Mouse (Mus musculus) ES-E14 (cell line): ENCODE results near the gene Slc2a13. TPM values are rescaled to one million over a fixed set of nuclear protein-coding genes. Genes with fewer than 3 reads are reported as not detected.

Source experiments
- DNase-seq: peaks from one replicate; pipeline ENCODE4 v3.0.0-alpha.2; 2013; ENCODE audit warnings: low read depth, low spot score
- H3K27ac ChIP-seq: 2 replicates; pipeline ENCODE4 v1.5.1; 2012; ENCODE audit warnings: low read depth, mild to moderate bottlenecking, low read length, moderate library complexity, mixed read lengths; ENCODE audit not compliant: poor library complexity, insufficient read depth, severe bottlenecking
- H3K36me3 ChIP-seq: 2 replicates; pipeline ENCODE4 v1.6.1; 2012; ENCODE audit warnings: mild to moderate bottlenecking, low read length, moderate library complexity, mixed read lengths; ENCODE audit not compliant: control insufficient read depth, poor library complexity, insufficient read depth, severe bottlenecking
- H3K4me1 ChIP-seq, 2 experiments: fragments of 150-350 bp in 1 of 2; sonication (generic) in 1 of 2; 2 replicates each; pipeline ENCODE4 v1.6.1; 2012; ENCODE audit warnings: low read length in 2 of 2, mild to moderate bottlenecking in 1 of 2, mixed read lengths in 1 of 2; ENCODE audit not compliant: control insufficient read depth in 2 of 2, insufficient read depth in 2 of 2, poor library complexity in 1 of 2
- H3K4me3 ChIP-seq, 2 experiments: fragments of 150-350 bp in 1 of 2; sonication (generic) in 1 of 2; 2 replicates each; pipeline ENCODE4 v1.5.1; 2012; ENCODE audit warnings: low read length in 2 of 2, low read depth in 1 of 2, mild to moderate bottlenecking in 1 of 2, mixed read lengths in 1 of 2; ENCODE audit not compliant: insufficient read depth in 1 of 2, poor library complexity in 1 of 2, severe bottlenecking in 1 of 2
- H3K9ac ChIP-seq: 2 replicates; pipeline ENCODE4 v1.6.1; 2012; ENCODE audit warnings: low read depth, mild to moderate bottlenecking, low read length, mixed read lengths; ENCODE audit not compliant: poor library complexity, insufficient read depth, severe bottlenecking
- H3K9me3 ChIP-seq: fragments of 150-350 bp; sonication (generic); 2 replicates; pipeline ENCODE4 v1.6.1; 2012; ENCODE audit warnings: low read depth, mild to moderate bottlenecking, low read length; ENCODE audit not compliant: control insufficient read depth, insufficient read depth
- CHD2 ChIP-seq: IDR thresholded peaks from 2 replicates; pipeline ENCODE4 v1.6.1; 2014; ENCODE audit warnings: mild to moderate bottlenecking, low read depth, low read length, inconsistent platforms
- HCFC1 ChIP-seq: IDR thresholded peaks from 2 replicates; pipeline ENCODE4 v1.6.1; 2012; ENCODE audit warnings: low read length, inconsistent platforms, borderline replicate concordance; ENCODE audit not compliant: insufficient read depth
- MAFK ChIP-seq: IDR thresholded peaks from 2 replicates; pipeline ENCODE4 v1.6.1; 2014; ENCODE audit warnings: mild to moderate bottlenecking, low read depth, low read length, inconsistent platforms; ENCODE audit not compliant: insufficient read depth
- ZC3H11A ChIP-seq: IDR thresholded peaks from 2 replicates; pipeline ENCODE4 v1.6.1; 2012; ENCODE audit warnings: low read depth, mild to moderate bottlenecking, inconsistent platforms, low read length, borderline replicate concordance
- ZNF384 ChIP-seq: IDR thresholded peaks from 2 replicates; pipeline ENCODE4 v1.6.1; 2012; ENCODE audit warnings: low read depth, low read length, inconsistent platforms
- in situ Hi-C, 2 experiments: fragments of 600-800 bp; cut with MboI; formaldehyde crosslinking; loops; one replicate each; pipeline ENCODE4 v1.15.1; 2025; ENCODE audit warnings: low sequenced_read_pairs in 2 of 2, inconsistent platforms in 1 of 2; ENCODE audit not compliant: unreplicated experiment in 2 of 2
- total RNA-seq: library from RNA; depleted of rRNA; stranded (reverse); fragments of 300-350 nt; gene quantifications from 2 replicates; pipeline ENCODE4 v1.2.3, GENCODE M21; 2012; rRNA removed

The Slc2a13 gene
- total RNA-seq, 1 experiment: 0.13 TPM

DNA sequence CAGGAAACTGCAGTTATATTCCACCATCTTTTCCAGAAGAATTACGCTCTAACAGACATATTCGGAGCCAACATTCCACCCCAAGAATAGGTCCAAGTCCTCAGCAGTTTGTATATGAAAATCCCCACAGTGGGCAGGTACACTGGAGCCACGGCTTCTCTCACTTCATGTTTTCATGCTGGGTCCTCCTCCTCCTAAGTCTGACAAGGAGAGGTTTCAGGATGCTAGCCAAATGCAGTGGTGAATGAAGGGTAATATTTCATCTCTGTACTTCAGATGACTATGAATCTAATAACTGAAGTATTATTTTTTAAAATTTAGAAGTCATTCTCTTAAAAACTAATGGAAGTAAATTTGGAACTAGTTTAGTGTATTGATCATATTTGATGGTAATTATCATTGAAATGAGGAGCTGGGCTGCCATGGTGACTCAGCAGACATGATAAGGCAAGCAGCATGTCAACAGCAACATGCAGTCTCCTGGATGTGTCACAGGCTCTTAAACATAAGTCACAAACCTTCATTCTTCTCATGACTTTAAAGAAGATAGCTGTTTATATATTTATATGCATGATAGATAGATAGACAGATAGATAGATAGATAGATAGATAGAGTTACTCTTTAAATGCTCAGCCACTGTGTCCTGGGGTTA, 332.3 kb downstream of the Slc2a13 start:
- H3K27ac ChIP-seq: no peak overlapping the region
- H3K36me3 ChIP-seq: no peaks in the 10 kb centered on the region
- H3K4me1 ChIP-seq: no peaks in the 10 kb centered on the region
- no peak for TF ChIP-seq ZNF384
- TF ChIP-seq HCFC1: no peak
- TF ChIP-seq CHD2: no peak
- no peak for TF ChIP-seq MAFK
- no peak for TF ChIP-seq ZC3H11A
- H3K9ac ChIP-seq: no peak overlapping the region
- no peak overlapping the region for H3K4me3 ChIP-seq
- in situ Hi-C loops: no loop called here
- no peaks in the 10 kb centered on the region for H3K9me3 ChIP-seq
- DNase-seq: no peak

DNA sequence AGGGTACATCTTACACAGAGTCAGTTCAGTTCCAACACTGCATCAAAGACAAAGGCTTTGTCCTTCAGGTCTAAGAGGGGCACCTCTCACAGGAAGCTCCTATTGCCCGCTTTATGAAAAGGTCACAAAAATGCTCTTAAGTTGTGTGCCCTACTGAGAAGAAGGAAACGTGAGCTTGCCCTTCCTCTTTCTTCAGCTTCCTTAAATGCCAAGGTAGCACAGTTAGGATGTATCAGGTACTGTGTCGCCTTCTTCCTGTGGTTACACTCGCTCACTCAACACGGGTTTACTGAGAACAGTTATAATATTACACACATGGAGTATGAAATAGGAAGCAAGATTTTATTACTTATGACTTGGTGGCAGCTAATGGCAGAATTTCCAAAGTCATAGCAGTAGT, 335.8 kb downstream of the Slc2a13 start:
- H3K9me3 ChIP-seq: no peaks in the 10 kb centered on the region
- DNase-seq: no peak
- no peak overlapping the region for H3K27ac ChIP-seq
- H3K36me3 ChIP-seq: no peaks in the 10 kb centered on the region
- H3K4me3 ChIP-seq: no peak overlapping the region
- no peak for TF ChIP-seq ZC3H11A
- no peak for TF ChIP-seq MAFK
- no peak for TF ChIP-seq CHD2
- no peak for TF ChIP-seq ZNF384
- no peak for TF ChIP-seq HCFC1
- no peak overlapping the region for H3K9ac ChIP-seq
- H3K4me1 ChIP-seq: no peaks in the 10 kb centered on the region
- in situ Hi-C loops: no loop called here

Other genes with a start within 250 kb of the Slc2a13 start
- 2.2 and 6.0 TPM in 2 replicates for gene Lrrk2, start 99.9 kb upstream of the Slc2a13 start, total RNA-seq